Mouse (Mus musculus) C2C12 (cell line): ENCODE data around the gene Ccdc142. TPM values are rescaled to one million over a fixed set of nuclear protein-coding genes. Genes with fewer than 3 reads are reported as not detected.
A peak's percentile ranks its signal among the peaks of the same experiment; 100 is the strongest.

Experiments
- H3K27me3 ChIP-seq: one replicate; pipeline ENCODE4 v1.6.1; 2011; ENCODE audit not compliant: control insufficient read depth, insufficient read depth, insufficient read length
- H3K36me3 ChIP-seq: one replicate; pipeline ENCODE4 v1.6.1; 2011; ENCODE audit not compliant: control insufficient read depth, insufficient read depth
- H3K4me3 ChIP-seq: one replicate; pipeline ENCODE4 v1.5.1; 2011; ENCODE audit warnings: mild to moderate bottlenecking, control low read depth; ENCODE audit not compliant: poor library complexity, insufficient read depth, severe bottlenecking
- H3K79me2 ChIP-seq: one replicate; pipeline ENCODE4 v1.6.1; 2011; ENCODE audit not compliant: control insufficient read depth, insufficient read depth
- H3K79me3 ChIP-seq: one replicate; pipeline ENCODE4 v1.6.1; 2011; ENCODE audit warnings: low read depth, control low read depth
- H3ac ChIP-seq: one replicate; pipeline ENCODE3; 2011; ENCODE audit warnings: low read depth; ENCODE audit not compliant: control insufficient read depth, insufficient read length
- CEBPB ChIP-seq: IDR thresholded peaks from one replicate; pipeline ENCODE4 v1.6.1; 2011; ENCODE audit warnings: low read depth, mild to moderate bottlenecking, control low read depth, moderate library complexity
- CTCF ChIP-seq: IDR thresholded peaks from one replicate; pipeline ENCODE4 v1.5.1; 2011; ENCODE audit not compliant: control insufficient read depth, insufficient read depth, insufficient read length
- FOSL1 ChIP-seq: IDR thresholded peaks from one replicate; pipeline ENCODE4 v1.8.0; 2011; ENCODE audit warnings: mild to moderate bottlenecking, low read length; ENCODE audit not compliant: poor library complexity, insufficient read depth, severe bottlenecking
- MAX ChIP-seq: IDR thresholded peaks from one replicate; pipeline ENCODE4 v1.6.1; 2011; ENCODE audit warnings: mild to moderate bottlenecking, control low read depth
- MYOD1 ChIP-seq: IDR thresholded peaks from one replicate; pipeline ENCODE4 v1.6.1; 2011; ENCODE audit warnings: low read depth; ENCODE audit not compliant: control insufficient read depth, insufficient read length
- MYOG ChIP-seq: IDR thresholded peaks from one replicate; pipeline ENCODE4 v1.6.1; 2011; ENCODE audit not compliant: control insufficient read depth, insufficient read length; ENCODE audit errors: extremely low read depth
- USF1 ChIP-seq: IDR thresholded peaks from one replicate; pipeline ENCODE4 v1.6.1; 2011; ENCODE audit warnings: low read depth, mild to moderate bottlenecking, control low read depth, moderate library complexity
- polyA plus RNA-seq: library from polyadenylated mRNA; unstranded; fragments of >200 nt; fragmentation: generic; extraction: Trizol; gene quantifications from one replicate; pipeline ENCODE4 v1.2.1, GENCODE M21; 2012; ENCODE audit warnings: missing spikeins

The Ccdc142 gene
- polyA plus RNA-seq, 1 experiment = 0.75 TPM

- TF ChIP-seq MYOG (no peak), CEBPB (no peak), FOSL1 (no peak), MAX (no peak), MYOD1 (no peak), CTCF (no peak), USF1 (no peak)
- Histone ChIP-seq H3K4me3 (peak overlapping the region; percentile 49), H3ac (peak overlapping the region; percentile 73), H3K79me3 (peaks cover 10% of the 10 kb centered on the region), H3K27me3 (no peaks in the 10 kb centered on the region), H3K79me2 (peaks cover 59% of the 10 kb centered on the region), H3K36me3 (peaks cover 23% of the 10 kb centered on the region)
Measured at GRCm38 (mm10) chr6:83121863-83122710, 20.7 kb downstream of the Ccdc142 start.

GRCm38 (mm10) chr6:83122961-83123360 is 21.6 kb downstream of the Ccdc142 start:
- Histone ChIP-seq H3ac (no peak overlapping the region), H3K4me3 (no peak overlapping the region), H3K27me3 (no peaks in the 10 kb centered on the region), H3K79me3 (peaks cover 6% of the 10 kb centered on the region), H3K36me3 (peaks cover 14% of the 10 kb centered on the region), H3K79me2 (peaks cover 50% of the 10 kb centered on the region)
- TF ChIP-seq USF1 (no peak), MYOD1 (no peak), FOSL1 (no peak), MYOG (no peak), CEBPB (no peak), MAX (no peak), CTCF (no peak)

- Histone ChIP-seq H3K36me3 (no peaks in the 10 kb centered on the region), H3K79me3 (peaks cover 6% of the 10 kb centered on the region), H3ac (peak overlapping the region; percentile 87), H3K79me2 (peaks cover 38% of the 10 kb centered on the region), H3K4me3 (peak overlapping the region; percentile 75), H3K27me3 (no peaks in the 10 kb centered on the region)
- TF ChIP-seq MYOD1 = no peak
- no peak for TF ChIP-seq MYOG
- TF ChIP-seq CTCF = no peak
- TF ChIP-seq FOSL1 = no peak
- peak; percentile 72 for TF ChIP-seq MAX
Measured at GRCm38 (mm10) chr6:83124851-83125312, 23.5 kb downstream of the Ccdc142 start.

- peaks cover 6% of the 10 kb centered on the region for H3K79me3 ChIP-seq
- TF ChIP-seq MYOD1 (no peak), FOSL1 (no peak), CTCF (no peak), MAX (no peak), CEBPB (no peak), MYOG (no peak), USF1 (no peak)
- H3ac ChIP-seq = peak within 1 kb of the TSS; percentile 87
- no peaks in the 10 kb centered on the region for H3K36me3 ChIP-seq
- no peaks in the 10 kb centered on the region for H3K27me3 ChIP-seq
- H3K4me3 ChIP-seq = peak within 1 kb of the TSS; percentile 75
- peaks cover 33% of the 10 kb centered on the region for H3K79me2 ChIP-seq
Measured at GRCm38 (mm10) chr6:83125331-83125730, 23.9 kb downstream of the Ccdc142 start, which contains the start of gene Ino80b. Ino80b (minus strand) TSS chr6:83125431.

DNA sequence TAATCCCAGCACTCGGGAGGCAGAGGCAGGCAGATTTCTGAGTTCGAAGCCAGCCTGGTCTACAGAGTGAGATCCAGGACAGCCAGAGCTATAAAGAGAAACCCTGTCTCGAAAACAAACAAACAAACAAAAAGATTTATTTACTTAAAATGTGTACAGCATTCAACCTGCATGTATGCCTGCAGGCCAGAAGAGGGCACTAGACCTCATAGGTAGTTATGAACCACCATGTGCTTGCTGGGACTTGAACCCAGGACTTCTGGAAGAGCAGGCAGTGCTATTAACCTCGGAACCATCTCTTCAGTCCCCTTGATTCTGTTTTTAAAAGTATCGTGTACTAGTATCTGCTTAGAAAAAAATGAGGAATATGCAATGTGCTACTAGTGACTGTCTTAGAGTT is 26.0 kb downstream of the Ccdc142 start:
- H3K79me3 ChIP-seq = peaks cover 3% of the 10 kb centered on the region
- TF ChIP-seq MYOD1 (no peak), CEBPB (no peak), MYOG (no peak), FOSL1 (no peak), USF1 (no peak), CTCF (no peak), MAX (no peak)
- H3K4me3 ChIP-seq = no peak overlapping the region
- no peaks in the 10 kb centered on the region for H3K27me3 ChIP-seq
- no peaks in the 10 kb centered on the region for H3K36me3 ChIP-seq
- H3ac ChIP-seq = no peak overlapping the region
- peaks cover 23% of the 10 kb centered on the region for H3K79me2 ChIP-seq

- no peak for TF ChIP-seq MAX
- no peak for TF ChIP-seq MYOD1
- no peak for TF ChIP-seq USF1
- no peak for TF ChIP-seq MYOG
- no peak for TF ChIP-seq FOSL1
- no peak for TF ChIP-seq CEBPB
- no peak for TF ChIP-seq CTCF
- H3K79me2 ChIP-seq = peaks cover 15% of the 10 kb centered on the region
- no peak overlapping the region for H3ac ChIP-seq
- H3K27me3 ChIP-seq = no peaks in the 10 kb centered on the region
- no peak overlapping the region for H3K4me3 ChIP-seq
- H3K79me3 ChIP-seq = peaks cover 7% of the 10 kb centered on the region
- H3K36me3 ChIP-seq = no peaks in the 10 kb centered on the region
Measured at GRCm38 (mm10) chr6:83131469-83132034, 30.2 kb downstream of the Ccdc142 start.
